Mouse (Mus musculus): Measurements from ENCODE around the gene Prkd1. TPM values are rescaled to one million over a fixed set of nuclear protein-coding genes. Genes with fewer than 3 reads are reported as not detected.
"Not testable (repeated sequence)": the region's sequence is repeated elsewhere in the genome, so short reads cannot be mapped to it uniquely, and the experiment has no call there.

Prkd1 gene
- 4.2 and 4.3 TPM in 2 replicates for polyA plus RNA-seq (2016; fragmentation: Nextera tagmentation; extraction: Ambion mirVana)

DNA sequence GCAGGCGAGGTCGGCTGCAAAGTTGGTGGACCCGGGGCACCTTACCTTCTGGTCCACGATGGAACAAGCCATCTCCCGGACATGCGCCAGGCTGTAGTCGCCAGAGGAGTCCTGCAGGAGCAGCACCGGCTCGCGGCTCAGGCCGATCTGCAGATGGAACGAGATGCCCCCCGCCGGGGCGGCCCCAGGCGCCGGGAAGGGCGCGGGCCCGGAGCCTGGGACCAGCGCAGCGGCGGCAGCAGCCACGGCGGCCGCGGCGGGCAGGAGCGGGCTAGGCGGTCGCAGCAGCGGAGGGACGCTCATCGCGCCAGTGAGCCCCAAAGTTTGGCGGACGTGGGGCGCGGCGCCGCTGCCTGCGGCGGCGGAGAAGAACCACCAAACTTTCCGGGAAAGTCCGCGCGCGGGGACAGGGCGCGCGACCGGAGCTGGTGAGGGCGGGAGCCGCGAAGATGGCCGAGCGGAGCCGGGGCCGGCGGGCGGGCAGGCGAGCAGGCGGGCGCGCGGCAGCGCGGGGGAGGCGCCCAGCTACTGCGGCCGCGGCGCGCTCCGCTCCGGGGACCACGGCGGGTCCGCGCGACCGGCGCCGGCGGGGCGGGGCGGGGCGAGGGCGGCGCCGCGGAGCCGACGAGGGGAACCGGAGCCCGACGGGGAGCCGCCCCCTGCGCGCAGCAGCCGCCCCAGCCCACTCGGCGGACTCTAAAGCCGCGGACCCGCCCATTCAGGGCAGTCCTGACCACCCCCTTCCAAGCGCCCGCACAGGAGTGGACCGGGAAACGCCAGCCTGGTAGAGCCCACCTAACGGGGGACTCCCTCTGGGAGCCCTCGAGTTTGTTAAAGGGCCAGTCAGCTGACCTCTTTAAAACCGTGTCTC is at the start of gene Prkd1:
Gene Prkd1, minus strand, starts transcription at position 428 of the 871 bp plus-strand sequence.
- Histone ChIP-seq H3K4me3 (peak within 1 kb of the TSS; percentile 72), H3K36me3 (no peaks in the 10 kb centered on the region), H3K4me1 (replicated peaks) (peaks cover 17% of the 10 kb centered on the region), H3K27ac (peak within 1 kb of the TSS; percentile 91), H3K27me3 (ENCODE audit: insufficient read depth, poor library complexity, severe bottlenecking) (peaks cover 7% of the 10 kb centered on the region; the same call in 1 of the 2 replicates), H3K9me3 (no peaks in the 10 kb centered on the region)
- peak; percentile 72 for DNase-seq (ENCODE audit: low spot score)
- under 1% methylated on average over 113 of the region's 114 CpGs for WGBS

DNA sequence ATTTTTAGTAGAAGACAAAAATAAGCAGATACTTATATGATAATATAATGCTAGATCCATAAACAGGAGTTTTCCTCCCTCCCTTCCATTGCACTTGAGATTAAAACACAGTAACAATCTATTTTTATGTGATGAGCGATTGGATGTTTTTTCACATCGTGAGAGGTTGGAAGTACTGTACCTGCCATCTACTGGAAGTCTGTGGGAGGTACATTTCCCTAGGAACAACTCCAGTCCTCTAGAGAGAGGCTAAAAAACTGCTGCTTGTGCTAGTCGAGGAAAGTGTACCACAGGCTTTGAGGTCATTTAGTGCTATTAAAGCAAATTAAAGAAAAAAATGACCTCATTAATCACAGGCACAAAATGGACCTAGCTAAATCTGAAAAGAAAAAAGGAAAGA is 48.6 kb upstream of the Prkd1 start:
- no peak for DNase-seq (ENCODE audit: low spot score)
- WGBS, result 25% methylated on average over 3 of the region's 3 CpGs
- no peaks in the 10 kb centered on the region; the same call in 1 of the 2 replicates for H3K4me1 ChIP-seq (replicated peaks)
- H3K36me3 ChIP-seq, result no peaks in the 10 kb centered on the region
- no peak overlapping the region for H3K4me3 ChIP-seq
- H3K9me3 ChIP-seq, result no peaks in the 10 kb centered on the region
- no peaks in the 10 kb centered on the region for H3K27me3 ChIP-seq (ENCODE audit: insufficient read depth, poor library complexity, severe bottlenecking)
- no peak overlapping the region for H3K27ac ChIP-seq

DNA sequence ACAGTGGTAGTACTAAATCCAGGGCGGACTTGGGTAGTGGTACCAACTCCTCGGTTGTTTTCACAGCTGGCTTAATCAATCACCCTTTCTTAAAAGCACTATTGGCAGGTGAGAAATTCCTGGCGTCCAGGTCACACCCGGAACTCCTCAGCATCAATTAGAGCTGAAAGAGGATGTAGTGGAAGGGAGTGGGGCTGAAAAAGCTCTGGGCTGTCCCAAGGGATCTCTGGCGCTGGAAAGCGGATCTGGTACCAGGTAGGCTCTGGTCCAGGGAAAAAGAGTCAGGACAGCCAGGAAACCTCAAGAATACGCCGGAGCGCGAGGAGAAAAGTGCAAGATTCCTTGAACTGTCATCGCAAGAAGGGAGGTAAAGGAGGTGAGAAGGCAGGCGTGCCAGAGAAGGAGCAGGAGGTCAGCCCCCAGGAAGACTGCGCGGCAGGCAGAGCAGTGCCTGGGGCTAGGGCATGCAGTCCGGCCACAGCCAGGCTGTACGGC is 675 bp downstream of the Prkd1 start:
- 2% methylated on average over 16 of the region's 16 CpGs for WGBS
- peak overlapping the region; percentile 72 for H3K4me3 ChIP-seq
- peak overlapping the region; percentile 91 for H3K27ac ChIP-seq
- no peaks in the 10 kb centered on the region for H3K36me3 ChIP-seq
- peaks cover 17% of the 10 kb centered on the region for H3K4me1 ChIP-seq (replicated peaks)
- no peaks in the 10 kb centered on the region for H3K9me3 ChIP-seq
- H3K27me3 ChIP-seq (ENCODE audit: insufficient read depth, poor library complexity, severe bottlenecking), result peaks cover 7% of the 10 kb centered on the region; the same call in 1 of the 2 replicates
- peak; percentile 3 for DNase-seq (ENCODE audit: low spot score)

DNA sequence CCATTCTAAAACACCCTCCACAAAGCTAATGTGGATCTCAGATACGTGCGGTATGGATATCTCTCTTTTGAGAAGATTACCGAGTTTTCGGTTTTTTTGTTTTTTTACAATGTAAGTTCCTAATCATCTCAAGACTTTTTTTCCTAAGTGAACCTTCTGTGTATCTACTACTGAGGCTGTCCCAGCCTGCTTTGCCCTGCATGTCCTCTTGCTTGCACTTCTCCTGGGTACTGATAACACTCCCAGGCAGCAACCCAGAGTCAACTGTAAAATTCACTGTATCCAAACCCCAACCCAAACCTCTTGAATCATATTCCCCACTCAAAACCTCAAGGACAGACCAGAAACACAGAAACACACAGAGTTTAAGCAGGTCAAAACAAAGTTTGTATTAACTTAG is 2.0 kb downstream of the Prkd1 start:
- no peaks in the 10 kb centered on the region for H3K36me3 ChIP-seq
- no peaks in the 10 kb centered on the region for H3K9me3 ChIP-seq
- H3K27me3 ChIP-seq (ENCODE audit: insufficient read depth, poor library complexity, severe bottlenecking), result peaks cover 7% of the 10 kb centered on the region; the same call in 1 of the 2 replicates
- DNase-seq (ENCODE audit: low spot score), result no peak
- no peak overlapping the region for H3K27ac ChIP-seq
- H3K4me1 ChIP-seq (replicated peaks), result peaks cover 17% of the 10 kb centered on the region
- no peak overlapping the region for H3K4me3 ChIP-seq
- 94% methylated on average over 4 of the region's 4 CpGs for WGBS

DNA sequence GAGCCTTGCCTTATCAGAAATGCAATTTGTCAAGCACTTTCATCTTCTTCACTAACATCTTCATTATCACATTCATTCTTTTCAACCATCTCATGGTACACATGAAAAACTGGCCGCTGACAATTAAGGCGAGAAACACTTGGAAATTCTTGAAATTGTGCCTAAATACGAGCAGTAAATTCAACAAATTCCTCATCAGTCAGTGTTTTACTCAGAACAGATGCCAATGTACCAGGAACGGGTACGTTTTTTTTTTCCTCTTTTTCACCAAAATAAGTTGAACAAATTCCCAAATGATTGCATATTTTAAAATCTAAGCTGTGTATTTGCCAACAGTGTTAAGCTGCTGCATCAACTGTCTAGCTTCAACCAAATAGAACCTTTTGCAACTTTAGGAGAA is 6.2 kb downstream of the Prkd1 start:
- Histone ChIP-seq H3K9me3 (no peaks in the 10 kb centered on the region; the same call in 1 of the 2 replicates), H3K4me3 (no peak overlapping the region), H3K4me1 (replicated peaks) (peaks cover 4% of the 10 kb centered on the region), H3K27ac (no peak overlapping the region), H3K36me3 (no peaks in the 10 kb centered on the region), H3K27me3 (ENCODE audit: insufficient read depth, poor library complexity, severe bottlenecking) (0 out of 2 replicates have a peak, but pooled peaks cover 2% of the 10 kb centered on the region)
- 89% methylated on average over 5 of the region's 5 CpGs for WGBS
- no peak for DNase-seq (ENCODE audit: low spot score)

DNA sequence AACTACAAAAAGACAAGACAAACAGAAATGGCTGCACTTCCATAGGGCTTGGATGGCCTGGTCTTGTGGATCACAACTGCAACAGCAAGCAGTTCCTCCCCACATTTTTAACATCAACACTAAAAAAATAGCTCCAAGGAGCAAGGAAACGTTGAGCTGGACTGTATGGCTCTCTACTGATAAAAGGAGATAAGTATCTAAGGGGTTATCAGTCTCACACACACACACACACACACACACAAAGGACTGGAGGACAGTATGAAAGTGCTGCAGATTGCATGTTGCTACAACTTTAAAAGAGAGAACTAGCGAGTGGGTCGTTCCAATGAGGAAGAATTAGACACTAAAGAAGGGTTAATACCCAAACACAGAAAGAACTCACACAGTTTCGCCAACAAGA is 8.7 kb downstream of the Prkd1 start:
- no peak overlapping the region for H3K27ac ChIP-seq
- no peak for DNase-seq (ENCODE audit: low spot score)
- H3K36me3 ChIP-seq, result no peaks in the 10 kb centered on the region
- H3K27me3 ChIP-seq (ENCODE audit: insufficient read depth, poor library complexity, severe bottlenecking), result no peaks in the 10 kb centered on the region
- WGBS, result 88% methylated on average over 4 of the region's 4 CpGs
- no peaks in the 10 kb centered on the region; the same call in 1 of the 2 replicates for H3K9me3 ChIP-seq
- H3K4me1 ChIP-seq (replicated peaks), result no peaks in the 10 kb centered on the region
- no peak overlapping the region for H3K4me3 ChIP-seq

DNA sequence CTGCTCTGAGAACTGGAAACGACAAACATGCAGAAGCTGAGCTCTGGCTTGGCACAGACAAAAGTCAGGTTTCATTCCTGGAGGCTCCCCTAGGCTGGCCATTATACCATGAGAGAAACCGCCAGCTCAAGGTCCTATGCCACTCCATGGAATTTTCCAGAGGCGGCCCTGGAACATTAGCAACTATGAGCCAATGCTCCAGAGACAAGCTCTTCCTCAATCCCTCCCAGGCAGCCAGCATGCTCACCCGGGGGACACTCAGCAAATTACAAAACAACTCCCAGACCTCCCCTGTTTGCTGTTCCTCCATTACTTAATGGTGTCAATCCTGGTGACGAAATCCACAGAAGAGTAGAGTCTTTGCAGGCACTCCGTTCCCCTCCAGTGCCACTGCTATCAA is 14.5 kb downstream of the Prkd1 start:
- no peak for DNase-seq (ENCODE audit: low spot score)
- 84% methylated on average over 6 of the region's 6 CpGs for WGBS
- no peaks in the 10 kb centered on the region; the same call in 1 of the 2 replicates for H3K9me3 ChIP-seq

DNA sequence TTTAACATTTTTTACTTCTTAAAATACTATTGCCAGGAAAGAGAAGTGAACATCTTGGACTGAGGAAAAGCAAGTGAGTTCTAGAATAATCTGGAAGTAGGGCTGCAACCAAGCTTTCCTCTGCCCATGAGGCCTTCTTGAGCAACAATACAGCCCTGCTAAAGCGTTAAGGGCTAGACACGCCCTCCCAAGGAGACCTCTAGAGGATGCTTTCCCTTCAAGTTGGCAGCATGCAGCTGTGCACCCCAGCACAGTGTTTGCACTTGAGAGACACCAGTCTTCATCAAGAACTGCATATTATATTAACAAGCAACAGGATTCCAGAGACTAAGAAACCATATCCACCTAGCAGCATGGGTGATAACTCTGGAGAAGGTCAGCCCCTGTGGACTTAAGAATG is 22.8 kb downstream of the Prkd1 start:
- H3K27me3 ChIP-seq (ENCODE audit: insufficient read depth, poor library complexity, severe bottlenecking); H3K27ac ChIP-seq; H3K9me3 ChIP-seq; DNase-seq (ENCODE audit: low spot score); H3K4me1 ChIP-seq (replicated peaks); H3K36me3 ChIP-seq; H3K4me3 ChIP-seq: not testable (repeated sequence)
- WGBS, result 47% methylated on average over 2 of the region's 2 CpGs

More for the DNA sequence above, 14.5 kb downstream of the Prkd1 start:
- Histone ChIP-seq H3K36me3 (no peaks in the 10 kb centered on the region), H3K4me3 (no peak overlapping the region), H3K4me1 (replicated peaks) (no peaks in the 10 kb centered on the region), H3K27ac (no peak overlapping the region), H3K27me3 (ENCODE audit: insufficient read depth, poor library complexity, severe bottlenecking) (no peaks in the 10 kb centered on the region)

DNA sequence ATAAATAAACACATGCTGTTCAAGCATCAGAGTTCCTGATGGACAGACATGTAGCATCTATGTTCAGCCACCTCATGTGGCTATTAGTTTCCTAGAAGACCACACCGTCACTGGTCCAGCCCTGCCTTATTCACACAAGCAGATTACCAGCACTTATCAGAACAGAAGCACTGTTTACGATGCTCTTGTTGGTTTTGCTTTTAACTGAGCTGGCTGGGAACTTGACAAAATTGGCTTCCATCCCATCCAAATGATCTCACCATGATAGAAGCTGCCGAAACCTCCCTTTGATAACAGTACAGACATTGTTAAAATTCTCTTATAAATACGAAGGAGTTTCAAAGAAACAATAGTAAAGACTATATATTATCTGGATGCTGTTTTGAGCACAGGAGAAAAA is 24.7 kb downstream of the Prkd1 start:
- H3K27ac ChIP-seq, result no peak overlapping the region
- no peaks in the 10 kb centered on the region for H3K4me1 ChIP-seq (replicated peaks)
- no peaks in the 10 kb centered on the region for H3K27me3 ChIP-seq (ENCODE audit: insufficient read depth, poor library complexity, severe bottlenecking)
- H3K9me3 ChIP-seq, result no peaks in the 10 kb centered on the region
- WGBS, result 87% methylated on average over 4 of the region's 4 CpGs
- no peak for DNase-seq (ENCODE audit: low spot score)
- H3K4me3 ChIP-seq, result no peak overlapping the region
- no peaks in the 10 kb centered on the region for H3K36me3 ChIP-seq

DNA sequence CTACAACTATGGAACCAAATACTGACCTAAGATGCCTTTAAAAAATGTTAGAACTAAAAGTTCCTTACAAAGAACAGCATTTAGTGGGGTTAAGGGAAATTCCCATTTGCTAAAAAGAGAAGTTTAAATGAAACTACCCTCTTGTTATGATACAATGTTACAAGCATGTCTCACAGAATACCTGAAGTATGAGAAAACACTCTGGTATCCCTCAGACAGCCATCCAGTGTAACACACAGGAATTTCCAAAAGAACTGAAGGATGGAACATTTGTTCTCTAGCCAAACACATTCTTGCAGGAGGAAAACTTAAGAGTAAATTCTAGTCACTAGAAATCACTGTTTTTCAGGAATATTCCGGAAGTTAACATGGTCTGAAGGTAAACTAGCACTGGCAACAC is 33.0 kb downstream of the Prkd1 start:
- Histone ChIP-seq H3K9me3 (no peaks in the 10 kb centered on the region), H3K27ac (no peak overlapping the region), H3K4me1 (replicated peaks) (0 out of 2 replicates have a peak, but pooled peaks cover 2% of the 10 kb centered on the region), H3K4me3 (no peak overlapping the region), H3K36me3 (no peaks in the 10 kb centered on the region), H3K27me3 (ENCODE audit: insufficient read depth, poor library complexity, severe bottlenecking) (no peaks in the 10 kb centered on the region)
- 87% methylated on average over 1 of the region's 1 CpGs for WGBS
- no peak for DNase-seq (ENCODE audit: low spot score)

DNA sequence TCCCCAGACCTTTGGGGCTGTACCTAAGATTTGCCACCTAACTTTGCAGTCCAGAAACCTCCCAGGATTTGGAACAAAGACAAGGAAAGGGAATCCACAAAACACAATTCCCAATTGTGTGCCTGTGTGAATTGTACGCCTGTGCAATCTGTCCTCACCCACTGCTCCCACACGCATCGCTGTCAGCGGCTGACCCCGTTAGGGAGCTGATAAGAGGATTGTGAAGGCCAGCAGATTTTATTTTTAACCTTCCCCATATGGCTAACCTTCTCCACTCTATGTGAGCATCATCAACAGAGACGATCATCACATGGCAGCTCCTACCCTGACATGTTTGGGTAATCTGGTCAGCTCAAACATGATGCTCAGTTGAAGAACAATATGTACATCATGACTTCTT is 34.6 kb downstream of the Prkd1 start:
- Histone ChIP-seq H3K36me3 (no peaks in the 10 kb centered on the region), H3K27ac (no peak overlapping the region), H3K27me3 (ENCODE audit: insufficient read depth, poor library complexity, severe bottlenecking) (no peaks in the 10 kb centered on the region), H3K9me3 (no peaks in the 10 kb centered on the region), H3K4me3 (no peak overlapping the region), H3K4me1 (replicated peaks) (0 out of 2 replicates have a peak, but pooled peaks cover 2% of the 10 kb centered on the region)
- no peak for DNase-seq (ENCODE audit: low spot score)
- WGBS, result 64% methylated on average over 6 of the region's 6 CpGs

DNA sequence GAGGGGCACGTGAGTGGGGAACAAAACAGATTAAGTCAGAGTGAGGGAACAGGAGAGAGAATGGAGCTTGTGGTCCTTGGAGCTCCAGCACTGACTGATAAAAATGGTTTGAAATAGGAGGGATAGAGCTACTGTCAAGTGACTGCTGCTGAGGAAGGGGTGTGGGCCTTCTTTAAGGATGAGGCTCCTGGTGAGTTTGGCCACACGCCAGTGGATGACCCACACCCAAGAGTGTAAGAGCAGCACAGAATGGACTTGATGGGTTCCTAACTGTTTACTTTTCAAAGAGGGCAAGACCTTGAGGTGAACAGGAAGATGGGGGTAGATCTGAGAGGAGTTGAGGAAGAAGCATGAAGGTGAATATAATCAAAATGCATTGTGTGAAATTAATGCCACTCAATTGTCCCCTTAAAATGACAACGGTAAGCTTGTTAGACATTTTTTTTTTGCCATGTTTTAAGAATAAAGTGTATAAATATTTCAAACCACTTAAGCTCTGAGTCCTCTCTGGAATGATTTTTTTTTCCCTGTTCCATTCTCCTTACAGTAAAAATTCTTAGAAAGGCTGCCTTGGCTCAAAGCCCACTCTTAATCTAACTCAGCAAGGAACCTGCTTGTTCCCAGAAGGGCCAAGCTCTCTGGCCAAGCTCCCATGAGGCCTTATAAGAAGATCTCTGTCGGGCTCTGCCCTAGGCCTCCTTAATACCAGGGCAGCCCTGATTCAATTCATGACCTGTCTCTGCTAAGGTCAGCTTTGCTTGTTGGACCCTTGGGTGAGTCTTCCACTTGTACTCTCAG is 42.0 kb downstream of the Prkd1 start:
- no peaks in the 10 kb centered on the region for H3K27me3 ChIP-seq (ENCODE audit: insufficient read depth, poor library complexity, severe bottlenecking)
- 87% methylated on average over 4 of the region's 4 CpGs for WGBS
- H3K36me3 ChIP-seq, result no peaks in the 10 kb centered on the region
- H3K27ac ChIP-seq, result no peak overlapping the region
- DNase-seq (ENCODE audit: low spot score), result no peak
- no peaks in the 10 kb centered on the region for H3K9me3 ChIP-seq
- no peak overlapping the region for H3K4me3 ChIP-seq
- no peaks in the 10 kb centered on the region for H3K4me1 ChIP-seq (replicated peaks)

DNA sequence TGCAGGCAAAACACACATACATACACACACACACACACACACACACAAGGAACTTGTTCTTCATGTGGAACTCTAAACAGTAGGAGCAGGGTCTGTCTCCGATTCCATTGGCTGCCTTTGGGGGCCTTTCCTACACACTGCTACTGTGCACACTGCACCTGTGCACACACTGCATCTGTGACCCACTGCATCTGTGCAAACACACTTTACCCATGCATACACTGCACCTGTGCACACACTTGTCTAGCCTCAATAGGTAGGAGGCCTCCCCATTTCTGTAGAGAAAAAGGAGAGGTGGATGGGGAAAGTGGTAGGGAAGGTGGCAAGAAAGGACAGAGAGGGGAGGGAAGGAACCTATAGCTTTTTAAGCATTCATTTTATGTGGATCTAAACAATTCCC is 49.5 kb downstream of the Prkd1 start:
- H3K27ac ChIP-seq, result no peak overlapping the region
- WGBS, result 94% methylated on average over 1 of the region's 1 CpGs
- no peaks in the 10 kb centered on the region for H3K27me3 ChIP-seq (ENCODE audit: insufficient read depth, poor library complexity, severe bottlenecking)
- no peak overlapping the region for H3K4me3 ChIP-seq
- H3K36me3 ChIP-seq, result no peaks in the 10 kb centered on the region
- H3K4me1 ChIP-seq (replicated peaks), result no peaks in the 10 kb centered on the region
- no peaks in the 10 kb centered on the region for H3K9me3 ChIP-seq
- DNase-seq (ENCODE audit: low spot score), result no peak
